Mouse (Mus musculus) neural tube, embryonic 15.5 days (tissue): Measurements from ENCODE around the gene Cpsf4. TPM values are rescaled to one million over a fixed set of nuclear protein-coding genes. Genes with fewer than 3 reads are reported as not detected.
A peak's percentile ranks its signal among the peaks of the same experiment; 100 is the strongest.

Experiments
- ATAC-seq: fragments of 200-750 bp; cut with Nextera tagmentation; 2 replicates; pipeline ENCODE4 v1.8.0; 2017; ENCODE audit warnings: mild to moderate bottlenecking, moderate TSS enrichment, moderate library complexity; ENCODE audit not compliant: low FRiP score
- H3K27ac ChIP-seq: fragments of 300-500 bp; sonication (generic); replicated peaks from 2 replicates; pipeline ENCODE4 v1.5.1; 2015; ENCODE audit warnings: mild to moderate bottlenecking, inconsistent platforms
- H3K27me3 ChIP-seq: fragments of 300-500 bp; sonication (generic); replicated peaks from 2 replicates; pipeline ENCODE4 v1.6.1; 2015; ENCODE audit warnings: inconsistent platforms
- H3K36me3 ChIP-seq: fragments of 300-500 bp; sonication (generic); 2 replicates; pipeline ENCODE4 v1.6.1; 2015; ENCODE audit warnings: inconsistent platforms
- H3K4me1 ChIP-seq: fragments of 300-500 bp; sonication (generic); 2 replicates; pipeline ENCODE4 v1.6.1; 2015; ENCODE audit warnings: inconsistent platforms
- H3K4me2 ChIP-seq: fragments of 300-500 bp; sonication (generic); 2 replicates; pipeline ENCODE4 v1.6.1; 2015; ENCODE audit warnings: inconsistent platforms, mild to moderate bottlenecking, moderate library complexity
- H3K4me3 ChIP-seq: fragments of 300-500 bp; sonication (generic); replicated peaks from 2 replicates; pipeline ENCODE4 v1.5.1; 2015; ENCODE audit warnings: mild to moderate bottlenecking, inconsistent platforms
- H3K9ac ChIP-seq: fragments of 300-500 bp; sonication (generic); replicated peaks from 2 replicates; pipeline ENCODE4 v1.6.1; 2015; ENCODE audit warnings: mild to moderate bottlenecking, inconsistent platforms
- H3K9me3 ChIP-seq: fragments of 300-500 bp; sonication (generic); replicated peaks from 2 replicates; pipeline ENCODE4 v1.6.1; 2016; ENCODE audit warnings: inconsistent platforms
- WGBS: fragments of 180-500 bp; shearing (Covaris S2); methylation state at CpG from one replicate; pipeline ENCODE4 v1.1.7; 2015; ENCODE audit warnings: mixed read lengths; 5-methylcytosine and 5-hydroxymethylcytosine counted together
- polyA plus RNA-seq: library from polyadenylated mRNA; unstranded; fragments of >200 nt; fragmentation: Nextera tagmentation; extraction: Ambion mirVana; gene quantifications from 2 replicates; pipeline ENCODE4 v1.2.1, GENCODE M21; 2015

Gene Cpsf4
- polyA plus RNA-seq, 1 experiment from 2014 or later: 49.7 TPM

DNA sequence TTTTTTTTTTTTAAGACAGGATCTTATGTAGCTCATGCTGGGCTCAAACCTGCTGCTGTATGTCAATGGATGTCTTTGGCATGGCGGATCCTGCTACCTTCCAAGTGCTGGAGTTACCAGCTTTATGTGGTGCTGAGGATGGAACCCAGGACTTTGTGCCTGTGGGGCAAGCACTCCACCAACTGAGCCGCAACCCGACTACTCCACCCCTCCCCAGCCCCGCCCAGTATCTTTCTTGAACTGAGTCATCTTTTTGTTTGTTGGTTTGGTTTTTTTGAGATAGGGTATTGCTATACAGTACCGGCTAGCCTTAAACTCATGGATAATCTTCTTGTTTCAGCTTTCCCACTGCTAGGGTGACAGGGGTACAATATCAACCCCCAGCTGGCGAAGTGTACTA, 22.4 kb downstream of the Cpsf4 start:
- Histone ChIP-seq H3K4me1 (peaks cover 28% of the 10 kb centered on the region), H3K4me3 (no peak overlapping the region), H3K9me3 (no peaks in the 10 kb centered on the region), H3K27me3 (no peaks in the 10 kb centered on the region), H3K4me2 (no peak overlapping the region), H3K27ac (no peak overlapping the region), H3K36me3 (peaks cover 45% of the 10 kb centered on the region), H3K9ac (no peak overlapping the region)
- WGBS: 93% methylated on average over 6 of the region's 6 CpGs
- no peak for ATAC-seq

DNA sequence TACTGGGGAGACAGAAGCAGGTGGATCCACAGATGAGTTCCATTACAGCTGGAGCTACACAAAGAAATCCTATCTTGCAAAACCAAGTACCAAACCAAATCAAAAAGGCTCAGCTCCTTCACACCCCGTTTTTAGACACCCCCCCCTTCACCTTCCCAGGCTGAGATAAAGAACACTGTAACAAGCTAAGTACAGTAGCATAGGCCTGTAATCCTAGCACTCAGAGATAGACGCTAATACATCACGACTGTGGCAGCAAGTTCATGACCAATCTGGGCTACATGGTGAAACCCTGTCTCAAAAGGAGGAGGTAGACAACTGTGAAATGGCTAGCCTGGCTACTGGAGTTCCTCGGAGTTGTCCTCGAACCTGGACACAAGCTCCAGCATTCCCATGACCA, 23.4 kb downstream of the Cpsf4 start:
- Histone ChIP-seq H3K27me3 (no peaks in the 10 kb centered on the region), H3K36me3 (peaks cover 47% of the 10 kb centered on the region), H3K9me3 (no peaks in the 10 kb centered on the region), H3K4me3 (peak overlapping the region; percentile 91), H3K27ac (no peak overlapping the region), H3K4me2 (peak overlapping the region; percentile 61), H3K4me1 (peaks cover 28% of the 10 kb centered on the region), H3K9ac (peak overlapping the region; percentile 92)
- no peak for ATAC-seq
- 63% methylated on average over 5 of the region's 5 CpGs for WGBS

DNA sequence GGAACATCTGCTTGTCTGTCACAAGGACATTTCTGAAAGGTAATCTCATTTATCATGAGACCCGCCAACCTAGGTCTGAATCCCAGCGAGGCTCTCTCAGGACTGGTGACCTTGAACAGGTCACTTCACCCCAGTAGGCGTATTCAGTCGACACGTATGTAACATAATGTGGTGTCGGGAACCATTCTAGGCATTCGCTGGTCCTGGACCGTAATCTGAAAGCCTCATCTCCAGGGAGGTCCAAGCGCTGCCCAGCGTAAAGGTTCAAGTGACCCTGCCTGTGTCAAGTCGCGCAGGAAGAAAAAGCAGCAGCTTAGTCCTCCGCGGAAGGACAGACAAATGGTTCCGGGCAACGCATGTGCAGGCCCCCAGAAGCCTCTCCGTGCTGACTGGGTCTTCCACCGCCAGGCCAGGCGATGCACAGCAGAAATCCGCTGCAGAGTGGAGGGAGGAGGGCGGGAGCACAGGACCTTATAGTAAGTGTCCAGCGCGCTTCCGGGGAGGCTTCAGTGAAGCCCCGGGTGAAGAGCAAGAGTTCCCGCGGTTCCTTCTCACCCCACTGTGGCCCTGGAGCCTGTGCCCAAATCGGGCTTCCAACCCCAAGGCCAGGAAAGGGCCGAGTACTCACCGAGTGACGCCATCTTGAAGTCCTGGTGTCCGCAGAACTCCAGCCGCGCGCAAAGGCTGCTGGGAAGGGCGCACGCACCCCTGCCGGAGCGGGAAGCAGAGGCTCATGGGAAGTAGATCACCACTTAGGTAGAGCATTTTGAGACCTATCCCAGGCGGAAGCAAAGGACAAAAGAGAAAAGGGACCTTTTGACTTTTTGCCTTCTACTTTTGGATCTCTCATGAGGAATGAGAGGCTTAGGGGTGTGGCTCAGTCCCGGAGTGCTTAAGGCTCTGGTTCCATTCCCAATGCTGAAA, 24.1 kb downstream of the Cpsf4 start:
- Histone ChIP-seq H3K9me3 (no peaks in the 10 kb centered on the region), H3K4me3 (peak overlapping the region; percentile 91), H3K4me2 (peak overlapping the region; percentile 61), H3K4me1 (peaks cover 28% of the 10 kb centered on the region), H3K27me3 (no peaks in the 10 kb centered on the region), H3K36me3 (peaks cover 47% of the 10 kb centered on the region), H3K9ac (peak overlapping the region; percentile 92), H3K27ac (peak overlapping the region; percentile 89)
- WGBS: under 1% methylated on average over 41 of the region's 41 CpGs
- ATAC-seq: peak; percentile 87

DNA sequence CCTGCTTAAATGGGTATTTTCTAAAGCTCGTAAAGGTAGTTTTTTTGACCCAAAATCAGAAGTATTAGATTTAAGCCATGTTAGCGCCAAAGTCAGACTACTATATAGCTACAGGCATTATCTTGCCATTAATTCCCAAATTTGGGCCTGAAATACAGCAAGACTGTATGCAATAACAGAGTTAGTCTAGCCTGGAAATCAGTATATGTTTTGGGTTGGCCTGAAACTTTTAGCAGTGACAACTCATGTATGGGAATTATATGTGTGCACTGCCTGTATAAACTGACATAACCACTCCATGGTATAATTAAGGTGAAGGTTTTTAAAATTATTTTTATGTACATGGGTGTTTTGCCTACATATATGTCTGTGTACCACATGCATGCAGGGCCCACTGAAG, 24.9 kb downstream of the Cpsf4 start, which contains the start of gene Atp5j2:
Atp5j2 (minus strand) TSS at position 101 of the 400 bp plus-strand sequence.
- Histone ChIP-seq H3K27me3 (no peaks in the 10 kb centered on the region), H3K4me2 (peak within 1 kb of the TSS; percentile 61), H3K4me1 (peaks cover 28% of the 10 kb centered on the region), H3K9me3 (no peaks in the 10 kb centered on the region), H3K4me3 (peak within 1 kb of the TSS; percentile 91), H3K27ac (peak within 1 kb of the TSS; percentile 89), H3K36me3 (peaks cover 44% of the 10 kb centered on the region), H3K9ac (peak within 1 kb of the TSS; percentile 92)
- 95% methylated on average over 2 of the region's 2 CpGs for WGBS
- ATAC-seq: no peak

DNA sequence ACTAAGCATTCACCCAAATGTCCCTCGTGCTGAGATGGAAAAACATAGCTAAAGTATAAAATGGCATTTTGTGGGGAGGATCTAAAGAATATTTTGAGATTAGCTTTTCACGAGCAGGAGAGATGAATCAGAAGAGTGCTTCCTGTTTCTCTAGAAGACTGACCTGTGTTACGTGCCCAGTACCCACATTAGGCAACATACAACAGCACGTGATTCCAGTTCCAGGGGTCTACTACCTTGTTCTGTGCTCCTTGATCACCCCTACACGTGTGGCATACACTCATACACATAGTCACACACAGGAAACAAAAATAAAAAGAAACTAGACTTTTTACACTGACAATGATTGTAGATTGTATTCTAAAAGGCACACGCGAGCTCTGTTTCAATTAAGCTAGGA, 33.4 kb downstream of the Cpsf4 start:
- Histone ChIP-seq H3K4me2 (peak overlapping the region; percentile 97), H3K27ac (no peak overlapping the region), H3K36me3 (peaks cover 27% of the 10 kb centered on the region), H3K27me3 (no peaks in the 10 kb centered on the region), H3K4me1 (peaks cover 21% of the 10 kb centered on the region), H3K9me3 (no peaks in the 10 kb centered on the region), H3K4me3 (peak overlapping the region; percentile 77; the same call in 1 of the 2 replicates), H3K9ac (no peak overlapping the region)
- 77% methylated on average over 7 of the region's 7 CpGs for WGBS
- ATAC-seq: no peak

DNA sequence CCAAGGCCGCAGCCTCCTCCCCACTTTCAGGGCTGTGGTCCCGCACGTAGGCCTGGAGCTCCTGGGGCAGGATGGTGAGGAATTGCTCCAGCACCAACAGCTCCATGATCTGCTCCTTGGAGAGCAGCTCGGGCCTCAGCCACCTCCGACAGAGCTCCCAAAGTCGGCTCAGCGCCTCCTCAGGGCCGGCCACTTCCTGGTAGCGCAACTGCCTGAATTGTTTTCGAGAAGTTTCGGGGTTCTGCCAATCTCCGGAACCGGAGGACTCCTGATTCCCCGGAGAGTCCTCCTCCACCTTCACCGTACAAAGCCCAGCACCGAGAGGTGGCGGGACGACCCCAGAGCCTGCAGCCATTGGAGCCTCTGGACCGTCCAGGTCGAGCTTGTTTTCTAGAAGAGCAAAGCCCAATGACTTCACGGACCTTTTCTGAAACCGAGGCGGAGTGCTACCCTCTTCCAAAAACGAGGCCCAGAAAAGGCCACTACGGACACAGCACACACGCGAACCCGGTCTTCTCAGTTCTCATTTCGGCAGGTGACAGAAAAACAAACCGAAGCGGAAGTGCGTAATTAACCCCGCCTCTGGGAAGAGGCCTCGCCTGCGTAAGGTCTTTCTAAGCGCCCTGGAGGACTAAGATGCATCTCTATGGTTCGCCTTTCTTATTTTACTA, 34.4 kb downstream of the Cpsf4 start, which contains the start of gene Zkscan14:
Zkscan14 (minus strand) TSS at position 548 of the 671 bp plus-strand sequence.
- Histone ChIP-seq H3K27ac (peak within 1 kb of the TSS; percentile 75), H3K36me3 (peaks cover 17% of the 10 kb centered on the region), H3K4me3 (peak within 1 kb of the TSS; percentile 77), H3K9me3 (no peaks in the 10 kb centered on the region), H3K4me1 (peaks cover 29% of the 10 kb centered on the region), H3K4me2 (peak within 1 kb of the TSS; percentile 97), H3K9ac (peak within 1 kb of the TSS; percentile 75), H3K27me3 (no peaks in the 10 kb centered on the region)
- WGBS: 1% methylated on average over 37 of the region's 37 CpGs
- peak; percentile 10; the same call in 1 of the 2 replicates for ATAC-seq

DNA sequence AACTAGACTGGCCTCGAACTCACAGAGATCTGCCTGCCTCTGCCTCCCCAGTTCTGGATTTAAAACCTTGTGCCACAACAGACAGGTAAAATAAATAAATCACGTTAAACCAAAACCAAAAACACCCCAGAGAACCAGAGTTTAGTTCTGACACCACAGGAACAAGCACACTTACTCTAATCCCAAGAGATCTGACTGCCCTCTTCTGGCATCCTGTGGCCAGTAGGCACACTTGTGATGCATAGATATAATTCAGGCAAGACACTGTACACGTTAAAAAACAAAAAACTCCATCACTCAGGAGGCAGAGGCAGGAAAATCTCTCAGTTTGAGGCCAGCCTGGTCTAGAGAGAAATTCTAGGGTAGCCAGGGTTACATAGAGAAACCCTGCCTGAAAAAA, 35.4 kb downstream of the Cpsf4 start:
- no peaks in the 10 kb centered on the region for H3K9me3 ChIP-seq
- H3K4me2 ChIP-seq: no peak overlapping the region
- no peak for ATAC-seq
- WGBS: 52% methylated on average over 3 of the region's 3 CpGs
- H3K4me1 ChIP-seq: peaks cover 29% of the 10 kb centered on the region
- H3K27ac ChIP-seq: no peak overlapping the region
- peaks cover 12% of the 10 kb centered on the region for H3K36me3 ChIP-seq
- H3K27me3 ChIP-seq: no peaks in the 10 kb centered on the region
- H3K4me3 ChIP-seq: no peak overlapping the region
- no peak overlapping the region for H3K9ac ChIP-seq

DNA sequence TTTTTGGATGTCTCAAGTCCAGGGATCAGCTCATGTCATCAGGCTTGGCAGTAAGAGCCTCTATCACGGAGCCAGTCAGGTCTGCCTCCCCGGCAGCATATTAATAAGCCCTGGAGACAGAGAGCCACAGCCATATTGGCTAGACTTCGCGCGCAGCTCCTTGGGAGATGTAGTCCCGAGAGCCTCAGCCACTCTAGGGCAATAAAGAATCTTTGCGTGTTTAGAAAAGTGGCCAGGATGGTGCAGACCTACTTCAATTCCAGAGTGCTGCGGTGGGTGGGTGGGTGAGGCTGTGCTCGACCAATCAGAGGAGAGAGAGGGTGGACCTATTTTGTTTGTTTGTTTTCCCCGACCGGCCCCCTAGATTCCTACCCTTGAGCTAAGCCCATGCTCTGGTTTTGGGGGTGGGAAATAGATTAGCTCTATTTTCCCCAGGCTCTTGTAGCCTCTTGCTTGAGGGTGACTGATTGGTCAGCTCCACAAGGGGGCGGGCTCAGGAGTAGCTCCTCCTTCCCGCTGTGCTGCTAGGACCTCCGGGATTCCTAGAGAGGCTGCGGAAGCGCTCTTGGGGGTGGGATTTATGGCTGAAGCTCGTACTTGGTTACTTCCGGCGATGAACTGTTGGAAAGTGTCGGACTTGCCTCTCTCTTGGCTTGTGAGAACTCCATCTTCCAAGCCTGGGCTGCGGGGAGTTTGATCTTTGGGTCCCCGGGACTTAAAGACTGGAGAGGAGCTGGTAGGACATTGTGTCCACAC, 37.1 kb downstream of the Cpsf4 start, which contains the start of gene Zkscan5:
Zkscan5 (plus strand) TSS at position 627 of the 756 bp plus-strand sequence.
- no peaks in the 10 kb centered on the region for H3K9me3 ChIP-seq
- whole genome bisulfite sequencing: 0% methylated on average over 22 of the region's 22 CpGs

DNA sequence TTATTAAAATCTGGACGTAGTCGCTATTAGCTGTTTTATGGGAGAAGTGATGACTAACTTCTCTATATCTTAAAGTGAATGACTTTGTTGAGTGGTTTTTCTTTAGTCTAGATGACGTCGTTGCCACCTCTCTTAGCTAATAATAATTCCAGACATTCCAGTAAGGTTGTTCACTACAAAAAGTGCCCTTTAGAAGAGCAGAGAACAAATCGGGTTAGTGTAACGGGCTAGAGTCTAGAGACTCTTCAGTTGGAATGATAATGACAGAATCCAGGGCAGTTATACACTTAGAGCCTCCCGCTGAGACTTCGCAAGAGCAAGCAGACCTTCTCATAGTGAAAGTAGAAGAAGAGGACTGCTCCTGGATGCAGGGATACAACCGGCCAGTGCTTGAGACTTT, 38.0 kb downstream of the Cpsf4 start:
- H3K27ac ChIP-seq: no peak overlapping the region
- H3K9ac ChIP-seq: peak overlapping the region; percentile 24
- H3K27me3 ChIP-seq: no peaks in the 10 kb centered on the region
- H3K36me3 ChIP-seq: peaks cover 10% of the 10 kb centered on the region
- ATAC-seq: no peak
- peak overlapping the region; percentile 71 for H3K4me2 ChIP-seq
- H3K4me3 ChIP-seq: peak overlapping the region; percentile 57
- no peaks in the 10 kb centered on the region for H3K9me3 ChIP-seq
- peaks cover 29% of the 10 kb centered on the region for H3K4me1 ChIP-seq
- WGBS: 24% methylated on average over 9 of the region's 9 CpGs

More for the DNA sequence above, 37.1 kb downstream of the Cpsf4 start, which contains the start of gene Zkscan5:
- Histone ChIP-seq H3K4me3 (peak within 1 kb of the TSS; percentile 57), H3K9ac (peak within 1 kb of the TSS; percentile 60), H3K4me2 (peak within 1 kb of the TSS; percentile 71), H3K4me1 (peaks cover 29% of the 10 kb centered on the region), H3K27me3 (no peaks in the 10 kb centered on the region), H3K36me3 (peaks cover 6% of the 10 kb centered on the region; the same call in 1 of the 2 replicates), H3K27ac (peak within 1 kb of the TSS; percentile 90)
- ATAC-seq: peak; percentile 93

DNA sequence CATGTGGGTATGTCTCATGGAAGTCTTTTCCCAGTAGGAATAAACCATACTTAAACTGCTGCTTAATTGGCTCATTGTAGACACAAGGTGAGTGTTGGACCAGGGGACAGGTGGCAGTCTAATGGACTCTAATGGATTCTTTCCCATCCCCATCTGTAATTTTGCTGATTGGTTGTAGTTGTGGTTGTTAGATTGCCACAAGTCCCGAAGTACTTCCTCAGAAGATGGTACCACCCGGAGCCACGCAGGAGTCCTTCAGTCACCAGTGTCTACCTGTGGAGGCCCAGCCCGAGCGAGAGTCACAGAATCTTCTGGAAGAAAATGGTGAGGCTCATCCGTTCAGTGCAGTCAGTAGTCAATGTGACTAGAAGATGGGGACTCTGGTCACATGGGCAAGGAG, 40.4 kb downstream of the Cpsf4 start:
- H3K36me3 ChIP-seq: peaks cover 31% of the 10 kb centered on the region
- H3K4me1 ChIP-seq: peaks cover 16% of the 10 kb centered on the region
- no peaks in the 10 kb centered on the region for H3K27me3 ChIP-seq
- H3K4me2 ChIP-seq: no peak overlapping the region
- ATAC-seq: no peak
- H3K9ac ChIP-seq: no peak overlapping the region
- no peak overlapping the region for H3K4me3 ChIP-seq
- 98% methylated on average over 6 of the region's 6 CpGs for WGBS
- H3K9me3 ChIP-seq: no peaks in the 10 kb centered on the region
- no peak overlapping the region for H3K27ac ChIP-seq

DNA sequence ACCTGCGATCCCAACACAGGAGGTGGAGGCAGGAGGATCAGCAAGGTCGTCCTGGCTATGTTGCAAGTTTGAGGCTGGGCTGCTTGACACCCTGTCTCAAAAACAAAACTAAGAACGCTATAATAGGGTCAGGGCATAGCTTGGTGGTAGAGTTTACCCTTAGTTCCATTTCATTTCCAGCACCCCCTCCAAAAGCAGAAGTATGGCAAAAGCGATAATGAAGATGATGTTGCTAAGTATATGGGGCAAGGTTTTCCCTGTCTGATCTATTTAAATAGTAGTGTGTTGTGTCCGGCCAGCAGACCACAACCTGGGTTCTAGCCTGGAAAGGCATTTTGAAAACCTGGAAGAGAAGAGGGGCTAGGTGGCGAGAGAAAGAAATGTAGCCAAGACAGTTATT, 40.9 kb downstream of the Cpsf4 start:
- H3K36me3 ChIP-seq: peaks cover 35% of the 10 kb centered on the region
- no peak overlapping the region for H3K4me2 ChIP-seq
- H3K4me1 ChIP-seq: peaks cover 16% of the 10 kb centered on the region
- no peak overlapping the region for H3K27ac ChIP-seq
- H3K27me3 ChIP-seq: no peaks in the 10 kb centered on the region
- ATAC-seq: no peak
- no peaks in the 10 kb centered on the region for H3K9me3 ChIP-seq
- no peak overlapping the region for H3K9ac ChIP-seq
- 88% methylated on average over 6 of the region's 6 CpGs for WGBS
- no peak overlapping the region for H3K4me3 ChIP-seq
